Mouse (Mus musculus): ENCODE data around the gene Fmod.

- no peak for TF ChIP-seq CTCF (IDR thresholded peaks at IDR 0.05; ENCODE audit: control insufficient read depth, insufficient read depth, insufficient replicate concordance, low read depth, low read length)
- TF ChIP-seq POLR2A (IDR thresholded peaks at IDR 0.05; ENCODE audit: control insufficient read depth, low read depth, low read length) = no peak
These were observed 34.5 kb downstream of the Fmod start for GRCm38 (mm10) chr1:134071411-134072018.
